Mouse (Mus musculus) hindbrain, embryonic 14.5 days (tissue): ENCODE measurements around the gene Olfr484. TPM values are rescaled to one million over a fixed set of nuclear protein-coding genes. Genes with fewer than 3 reads are reported as not detected.
"Not testable (repeated sequence)": the region's sequence is repeated elsewhere in the genome, so short reads cannot be mapped to it uniquely, and the experiment has no call there.

Experiments
- ATAC-seq: fragments of 200-750 bp; cut with Nextera tagmentation; 2 replicates; pipeline ENCODE4 v1.8.0; 2017; ENCODE audit warnings: moderate number of reproducible peaks, mild to moderate bottlenecking, moderate TSS enrichment, moderate library complexity; ENCODE audit not compliant: low FRiP score
- DNase-seq: peaks from one replicate; pipeline ENCODE4 v3.0.0-alpha.2; 2015; ENCODE audit warnings: low spot score
- H3K27ac ChIP-seq: fragments of 300-500 bp; sonication (generic); 2 replicates; pipeline ENCODE4 v1.5.1; 2014; ENCODE audit warnings: mild to moderate bottlenecking, moderate library complexity
- H3K27me3 ChIP-seq: fragments of 300-500 bp; sonication (generic); 2 replicates; pipeline ENCODE4 v1.6.1; 2014; ENCODE audit warnings: mild to moderate bottlenecking, low read length, mixed read lengths; ENCODE audit not compliant: control insufficient read depth, insufficient read depth
- H3K36me3 ChIP-seq: fragments of 300-500 bp; sonication (generic); replicated peaks from 2 replicates; pipeline ENCODE4 v1.6.1; 2014; ENCODE audit not compliant: control insufficient read depth, insufficient read depth
- H3K4me1 ChIP-seq: fragments of 300-500 bp; sonication (generic); replicated peaks from 2 replicates; pipeline ENCODE4 v1.6.1; 2014; ENCODE audit warnings: antibody characterized with exemption, low read length, mixed read lengths; ENCODE audit not compliant: control insufficient read depth, insufficient read depth
- H3K4me2 ChIP-seq: fragments of 300-500 bp; sonication (generic); replicated peaks from 2 replicates; pipeline ENCODE4 v1.6.1; 2014; ENCODE audit warnings: mild to moderate bottlenecking, moderate library complexity
- H3K4me3 ChIP-seq: fragments of 300-500 bp; sonication (generic); replicated peaks from 2 replicates; pipeline ENCODE4 v1.5.1; 2014; ENCODE audit warnings: mild to moderate bottlenecking, low read length
- H3K9ac ChIP-seq: fragments of 300-500 bp; sonication (generic); 2 replicates; pipeline ENCODE4 v1.6.1; 2014
- H3K9me3 ChIP-seq: fragments of 300-500 bp; sonication (generic); 2 replicates; pipeline ENCODE4 v1.6.1; 2016; ENCODE audit warnings: low read length; ENCODE audit not compliant: control insufficient read depth
- WGBS: fragments of 180-500 bp; shearing (Covaris S2); extraction: QIAGEN DNeasy Blood & Tissue Kit; methylation state at CpG from one replicate; pipeline ENCODE4 v1.1.7; 2014; 5-methylcytosine and 5-hydroxymethylcytosine counted together
- polyA plus RNA-seq: library from polyadenylated mRNA; unstranded; fragments of >200 nt; fragmentation: Nextera tagmentation; extraction: Ambion mirVana; gene quantifications from 2 replicates; pipeline ENCODE4 v1.2.1, GENCODE M21; 2014

The Olfr484 gene
- polyA plus RNA-seq: not detected in 2 replicates

GRCm38 (mm10) chr7:108127349-108127748 is at the start of gene Olfr484:
Gene Olfr484, minus strand, starts transcription at chr7:108127449.
- Histone ChIP-seq H3K9me3 (no peaks in the 10 kb centered on the region), H3K4me1 (no peaks in the 10 kb centered on the region), H3K9ac (no peak within 1 kb of the TSS), H3K4me2 (no peak within 1 kb of the TSS), H3K27me3 (no peaks in the 10 kb centered on the region), H3K27ac (no peak within 1 kb of the TSS), H3K36me3 (no peaks in the 10 kb centered on the region), H3K4me3 (no peak within 1 kb of the TSS)
- no peak for ATAC-seq
- DNase-seq: no peak

- ATAC-seq, DNase-seq, H3K4me1 ChIP-seq, H3K9ac ChIP-seq, H3K4me2 ChIP-seq, H3K9me3 ChIP-seq, H3K36me3 ChIP-seq, H3K27me3 ChIP-seq, H3K27ac ChIP-seq, H3K4me3 ChIP-seq: not testable (repeated sequence)
- 92% methylated on average over 1 of the region's 1 CpGs for WGBS
Measured at GRCm38 (mm10) chr7:108172642-108173041, 45.4 kb upstream of the Olfr484 start, which contains the start of gene Olfr486. Gene Olfr486, minus strand, starts transcription at chr7:108172742.

GRCm38 (mm10) chr7:108159771-108160170 is 32.5 kb upstream of the Olfr484 start, which contains the start of gene Olfr485:
Gene Olfr485, minus strand, starts transcription at chr7:108159871.
- no peak for DNase-seq
- Histone ChIP-seq H3K27me3 (no peaks in the 10 kb centered on the region), H3K4me1 (no peaks in the 10 kb centered on the region), H3K9me3 (no peaks in the 10 kb centered on the region), H3K36me3 (no peaks in the 10 kb centered on the region), H3K27ac (no peak within 1 kb of the TSS), H3K4me2 (no peak within 1 kb of the TSS), H3K4me3 (no peak within 1 kb of the TSS), H3K9ac (no peak within 1 kb of the TSS)
- ATAC-seq: no peak

GRCm38 (mm10) chr7:108121416-108121815 is 5.8 kb downstream of the Olfr484 start:
- no peak overlapping the region for H3K9ac ChIP-seq
- DNase-seq (no peak), ATAC-seq (no peak)
- H3K9me3 ChIP-seq: no peaks in the 10 kb centered on the region
- H3K4me2 ChIP-seq: no peak overlapping the region
- WGBS: 75% methylated on average over 1 of the region's 1 CpGs
- H3K4me3 ChIP-seq: no peak overlapping the region
- H3K4me1 ChIP-seq: no peaks in the 10 kb centered on the region
- H3K27me3 ChIP-seq: no peaks in the 10 kb centered on the region
- H3K27ac ChIP-seq: no peak overlapping the region
- no peaks in the 10 kb centered on the region for H3K36me3 ChIP-seq

GRCm38 (mm10) chr7:108120681-108121080 is 6.6 kb downstream of the Olfr484 start:
- Histone ChIP-seq H3K9me3 (no peaks in the 10 kb centered on the region), H3K9ac (no peak overlapping the region), H3K36me3 (no peaks in the 10 kb centered on the region), H3K4me3 (no peak overlapping the region), H3K4me1 (no peaks in the 10 kb centered on the region), H3K4me2 (no peak overlapping the region), H3K27ac (no peak overlapping the region), H3K27me3 (no peaks in the 10 kb centered on the region)
- ATAC-seq: no peak
- no peak for DNase-seq
- WGBS: 8% methylated on average over 1 of the region's 1 CpGs

- Histone ChIP-seq H3K36me3 (no peaks in the 10 kb centered on the region), H3K27ac (no peak within 1 kb of the TSS), H3K9ac (no peak within 1 kb of the TSS), H3K4me1 (no peaks in the 10 kb centered on the region), H3K9me3 (no peaks in the 10 kb centered on the region), H3K4me3 (no peak within 1 kb of the TSS), H3K27me3 (no peaks in the 10 kb centered on the region), H3K4me2 (no peak within 1 kb of the TSS)
- DNase-seq (no peak), ATAC-seq (no peak)
- 90% methylated on average over 1 of the region's 1 CpGs for WGBS
Measured at GRCm38 (mm10) chr7:108100549-108100948, 26.7 kb downstream of the Olfr484 start, which contains the start of gene Olfr483. Gene Olfr483, plus strand, starts transcription at chr7:108100849.

GRCm38 (mm10) chr7:108097486-108097885 is 29.8 kb downstream of the Olfr484 start, which contains the start of gene Olfr482:
Gene Olfr482, minus strand, starts transcription at chr7:108097586.
- Histone ChIP-seq H3K27me3 (no peaks in the 10 kb centered on the region), H3K9me3 (no peaks in the 10 kb centered on the region), H3K9ac (no peak within 1 kb of the TSS), H3K27ac (no peak within 1 kb of the TSS), H3K36me3 (no peaks in the 10 kb centered on the region), H3K4me2 (no peak within 1 kb of the TSS), H3K4me1 (no peaks in the 10 kb centered on the region), H3K4me3 (no peak within 1 kb of the TSS)
- no peak for DNase-seq
- 95% methylated on average over 1 of the region's 1 CpGs for WGBS
- ATAC-seq: no peak

- DNase-seq: no peak
- Histone ChIP-seq H3K27ac (no peak within 1 kb of the TSS), H3K9ac (no peak within 1 kb of the TSS), H3K4me2 (no peak within 1 kb of the TSS), H3K36me3 (no peaks in the 10 kb centered on the region), H3K4me1 (no peaks in the 10 kb centered on the region), H3K4me3 (no peak within 1 kb of the TSS), H3K27me3 (no peaks in the 10 kb centered on the region), H3K9me3 (no peaks in the 10 kb centered on the region)
- no peak for ATAC-seq
Measured at GRCm38 (mm10) chr7:108079555-108079954, 47.7 kb downstream of the Olfr484 start, which contains the start of gene Olfr481. Gene Olfr481, plus strand, starts transcription at chr7:108079855.
